Mouse (Mus musculus) midbrain, postnatal 0 days (tissue): Measurements from ENCODE around the gene Rala. TPM values are rescaled to one million over a fixed set of nuclear protein-coding genes. Genes with fewer than 3 reads are reported as not detected.
A peak's percentile ranks its signal among the peaks of the same experiment; 100 is the strongest.
"Not testable (repeated sequence)": the region's sequence is repeated elsewhere in the genome, so short reads cannot be mapped to it uniquely, and the experiment has no call there.

Experiments used
- ATAC-seq: fragments of 200-750 bp; cut with Nextera tagmentation; 2 replicates; pipeline ENCODE4 v1.8.0; 2017; ENCODE audit warnings: moderate number of reproducible peaks, mild to moderate bottlenecking, moderate TSS enrichment, moderate library complexity; ENCODE audit not compliant: low FRiP score
- DNase-seq: peaks from one replicate; pipeline ENCODE4 v3.0.0-alpha.2; 2015; ENCODE audit warnings: low spot score
- H3K27ac ChIP-seq: fragments of 300-500 bp; sonication (generic); 2 replicates; pipeline ENCODE4 v1.5.1; 2014; ENCODE audit warnings: low read depth, mild to moderate bottlenecking, low read length, mixed read lengths
- H3K27me3 ChIP-seq: fragments of 300-500 bp; sonication (generic); 2 replicates; pipeline ENCODE4 v1.6.1; 2014; ENCODE audit warnings: low read length, control low read depth, mixed read lengths; ENCODE audit not compliant: insufficient read depth
- H3K36me3 ChIP-seq: fragments of 300-500 bp; sonication (generic); 2 replicates; pipeline ENCODE4 v1.6.1; 2014; ENCODE audit warnings: low read length, control low read depth, mixed read lengths; ENCODE audit not compliant: insufficient read depth
- H3K4me1 ChIP-seq: fragments of 300-500 bp; sonication (generic); 2 replicates; pipeline ENCODE4 v1.6.1; 2014; ENCODE audit warnings: mild to moderate bottlenecking, control low read depth, antibody characterized with exemption, low read length, mixed read lengths; ENCODE audit not compliant: insufficient read depth
- H3K4me2 ChIP-seq: fragments of 300-500 bp; sonication (generic); 2 replicates; pipeline ENCODE4 v1.6.1; 2014; ENCODE audit warnings: low read depth, mild to moderate bottlenecking, low read length, mixed read lengths; ENCODE audit not compliant: poor library complexity, severe bottlenecking
- H3K4me3 ChIP-seq: fragments of 300-500 bp; sonication (generic); 2 replicates; pipeline ENCODE4 v1.5.1; 2014; ENCODE audit warnings: low read depth, mild to moderate bottlenecking, low read length, moderate library complexity
- H3K9ac ChIP-seq: fragments of 300-500 bp; sonication (generic); replicated peaks from 2 replicates; pipeline ENCODE4 v1.6.1; 2014; ENCODE audit warnings: mild to moderate bottlenecking, low read length, moderate library complexity, mixed read lengths; ENCODE audit not compliant: poor library complexity, severe bottlenecking
- H3K9me3 ChIP-seq: fragments of 300-500 bp; sonication (generic); 2 replicates; pipeline ENCODE4 v1.6.1; 2016; ENCODE audit warnings: low read length, control low read depth
- CTCF ChIP-seq: IDR thresholded peaks from 2 replicates; pipeline ENCODE4 v1.5.1; 2016; ENCODE audit warnings: antibody characterized with exemption, mild to moderate bottlenecking
- WGBS: fragments of 180-500 bp; shearing (Covaris S2); extraction: QIAGEN DNeasy Blood & Tissue Kit; methylation state at CpG from one replicate; pipeline ENCODE4 v1.1.7; 2014; 5-methylcytosine and 5-hydroxymethylcytosine counted together
- polyA plus RNA-seq: library from polyadenylated mRNA; unstranded; fragments of >200 nt; fragmentation: Nextera tagmentation; extraction: Ambion mirVana; gene quantifications from 2 replicates; pipeline ENCODE4 v1.2.1, GENCODE M21; 2015
- total RNA-seq: library from RNA; depleted of rRNA; stranded (reverse); fragments of >200 nt; gene quantifications from 2 replicates; pipeline ENCODE4 v1.2.3, GENCODE M21; 2014

Gene Rala
- total and polyA plus RNA-seq, 2 experiments from 2014 or later = 94.9 to 257 TPM

DNA sequence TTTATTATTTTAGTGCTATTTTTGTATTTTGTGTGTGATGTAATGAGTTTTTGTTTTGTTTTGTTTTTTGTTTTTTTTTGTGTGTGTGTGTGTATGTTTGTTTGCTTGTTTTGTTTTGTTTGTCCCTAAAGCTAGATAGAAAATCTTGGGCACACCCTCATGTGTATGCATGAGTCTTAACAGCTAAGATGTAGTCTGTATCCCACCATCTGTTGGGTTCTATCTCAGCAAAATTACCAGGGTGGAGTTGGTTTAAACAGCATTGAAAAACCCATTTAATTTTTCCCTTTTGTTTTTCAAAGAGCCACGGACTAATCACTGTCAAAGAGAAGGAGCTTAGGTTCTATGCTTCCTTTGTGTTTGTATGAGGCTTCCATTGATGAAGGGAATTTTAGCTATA, 10.2 kb upstream of the Rala start:
- no peaks in the 10 kb centered on the region for H3K4me1 ChIP-seq
- 58% methylated on average over 1 of the region's 1 CpGs for WGBS

DNA sequence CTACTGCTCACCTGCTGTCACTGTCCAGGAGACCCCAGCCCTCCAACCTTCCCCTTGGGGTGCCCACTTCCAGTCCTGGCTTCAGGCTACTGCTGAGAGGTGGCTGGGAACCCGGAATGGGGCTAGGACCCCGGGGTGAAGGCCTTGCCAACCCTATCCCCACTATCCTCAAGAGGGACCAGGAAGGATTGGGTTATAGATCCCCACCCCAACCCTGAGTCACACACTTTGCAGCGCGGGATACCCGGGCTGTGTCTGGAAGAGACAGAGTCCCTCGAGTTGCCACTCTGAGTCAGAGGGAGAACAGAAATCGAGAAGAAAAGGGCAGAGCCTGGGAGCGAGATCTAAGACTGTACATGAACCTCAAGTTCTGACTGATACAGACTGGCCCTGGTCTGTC, 6.5 kb upstream of the Rala start:
- not testable (repeated sequence) for H3K27me3 ChIP-seq, DNase-seq, H3K9me3 ChIP-seq, H3K4me2 ChIP-seq, H3K9ac ChIP-seq, H3K4me1 ChIP-seq, H3K36me3 ChIP-seq, H3K27ac ChIP-seq, H3K4me3 ChIP-seq, ATAC-seq
- 92% methylated on average over 8 of the region's 8 CpGs for WGBS

More for the DNA sequence above, 10.2 kb upstream of the Rala start:
- TF ChIP-seq CTCF = no peak
- H3K4me3 ChIP-seq = no peak overlapping the region
- no peak for DNase-seq
- H3K9ac ChIP-seq = no peak overlapping the region
- H3K4me2 ChIP-seq = no peak overlapping the region
- no peaks in the 10 kb centered on the region for H3K36me3 ChIP-seq
- H3K27me3 ChIP-seq = no peaks in the 10 kb centered on the region
- H3K9me3 ChIP-seq = no peaks in the 10 kb centered on the region
- H3K27ac ChIP-seq = no peak overlapping the region
- no peak for ATAC-seq

- H3K9ac ChIP-seq = no peak overlapping the region
- no peak overlapping the region for H3K27ac ChIP-seq
- H3K4me1 ChIP-seq = no peaks in the 10 kb centered on the region
- ATAC-seq (no peak), DNase-seq (no peak)
- TF ChIP-seq CTCF = no peak
- H3K4me2 ChIP-seq = no peak overlapping the region
- WGBS = 74% methylated on average over 18 of the region's 18 CpGs
- no peaks in the 10 kb centered on the region for H3K36me3 ChIP-seq
- H3K9me3 ChIP-seq = no peaks in the 10 kb centered on the region
- no peak overlapping the region for H3K4me3 ChIP-seq
- H3K27me3 ChIP-seq = no peaks in the 10 kb centered on the region
Measured at GRCm38 (mm10) chr13:17949555-17949954, 5.5 kb upstream of the Rala start.

DNA sequence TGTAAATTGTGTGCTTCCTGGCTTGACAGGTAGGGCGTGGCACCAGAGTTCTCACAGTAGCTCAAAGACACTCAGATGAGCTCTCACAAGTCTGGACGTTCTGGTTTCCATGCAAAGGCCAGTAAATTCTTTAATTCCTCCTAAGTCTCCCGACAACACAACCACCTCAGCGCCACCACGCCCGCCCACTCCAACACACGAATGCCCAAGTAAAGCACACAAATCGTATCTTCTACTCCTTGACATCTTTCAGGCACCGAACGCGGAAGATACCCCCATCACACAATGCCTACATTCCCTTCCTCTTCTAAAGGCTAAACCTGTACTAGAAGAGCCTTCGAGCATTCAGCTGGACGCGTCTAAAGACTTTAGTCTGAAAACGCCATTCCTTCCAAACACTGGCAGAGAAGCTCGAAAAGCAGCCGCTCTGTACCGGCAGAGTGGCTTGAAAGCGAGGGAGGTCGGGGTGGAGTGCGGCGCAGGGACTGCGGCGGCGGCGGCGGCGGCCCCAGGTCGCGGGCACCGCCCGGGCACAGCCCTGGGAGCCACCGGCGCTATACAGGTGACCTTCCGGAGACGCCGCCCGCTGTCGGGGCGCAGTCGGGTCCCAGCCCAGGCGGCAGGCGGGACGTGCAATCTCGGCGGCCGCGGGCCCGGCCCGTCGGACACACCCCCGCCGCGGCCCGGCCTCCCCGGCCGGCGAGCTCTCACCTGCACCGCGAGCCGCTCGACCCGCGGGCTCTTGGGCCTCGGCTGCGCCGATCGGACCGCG, 547 bp downstream of the Rala start:
- H3K4me3 ChIP-seq = peak overlapping the region; percentile 94
- H3K9ac ChIP-seq = peak overlapping the region; percentile 97
- peak overlapping the region; percentile 98 for H3K27ac ChIP-seq
- peak; percentile 25 for DNase-seq
- WGBS = under 1% methylated on average over 47 of the region's 70 CpGs
- TF ChIP-seq CTCF = no peak
- ATAC-seq = peak; percentile 76
- H3K27me3 ChIP-seq = no peaks in the 10 kb centered on the region
- H3K4me2 ChIP-seq = peak overlapping the region; percentile 66
- H3K9me3 ChIP-seq = no peaks in the 10 kb centered on the region
- no peaks in the 10 kb centered on the region for H3K4me1 ChIP-seq
- H3K36me3 ChIP-seq = no peaks in the 10 kb centered on the region

DNA sequence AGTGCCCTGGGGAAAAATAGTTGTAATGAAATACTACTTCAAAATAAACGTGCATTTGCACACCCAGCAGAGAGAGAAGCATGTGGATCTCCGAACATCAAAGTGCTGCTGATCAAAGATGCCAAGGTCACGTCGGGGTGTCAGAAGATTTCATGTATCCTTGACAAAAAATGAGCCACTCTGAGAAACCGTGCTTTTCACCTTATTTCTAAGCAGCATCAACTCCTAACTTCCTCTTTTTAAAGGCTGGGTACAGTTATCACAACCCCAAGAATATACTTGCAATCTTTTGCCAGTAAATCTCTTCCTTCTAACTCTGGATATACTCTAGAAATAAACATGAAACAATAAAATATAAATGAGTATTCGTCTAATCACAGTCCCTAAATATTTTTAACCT, 1.7 kb downstream of the Rala start:
- ATAC-seq = no peak
- Histone ChIP-seq H3K4me2 (peak overlapping the region; percentile 66), H3K9ac (no peak overlapping the region), H3K27me3 (no peaks in the 10 kb centered on the region), H3K36me3 (no peaks in the 10 kb centered on the region), H3K27ac (no peak overlapping the region), H3K9me3 (no peaks in the 10 kb centered on the region), H3K4me3 (peak overlapping the region; percentile 94), H3K4me1 (no peaks in the 10 kb centered on the region)
- WGBS = 50% methylated on average over 6 of the region's 6 CpGs
- no peak for TF ChIP-seq CTCF
- no peak for DNase-seq

GRCm38 (mm10) chr13:17907309-17907708, 36.7 kb downstream of the Rala start:
- Histone ChIP-seq H3K36me3 (no peaks in the 10 kb centered on the region), H3K9me3 (no peaks in the 10 kb centered on the region), H3K27ac (peak overlapping the region; percentile 8), H3K9ac (no peak overlapping the region), H3K27me3 (no peaks in the 10 kb centered on the region), H3K4me1 (no peaks in the 10 kb centered on the region), H3K4me2 (no peak overlapping the region), H3K4me3 (no peak overlapping the region)
- WGBS = 43% methylated on average over 1 of the region's 1 CpGs
- DNase-seq (peak; percentile 68), ATAC-seq (peak; percentile 75)
- no peak for TF ChIP-seq CTCF
